Mouse (Mus musculus) heart, adult 9 months (tissue): ENCODE data around the gene Zbtb7b.

ENCODE experiments used
- DNase-seq, 2 experiments: peaks; one replicate each; pipeline ENCODE4 v3.0.0; 2022; ENCODE audit warnings: low spot score in 2 of 2

The Zbtb7b gene

GRCm38 (mm10) chr3:89418861-89419250, 24.3 kb upstream of the Zbtb7b start:
- DNase-seq, result peak; percentile 83 to 87

DNA sequence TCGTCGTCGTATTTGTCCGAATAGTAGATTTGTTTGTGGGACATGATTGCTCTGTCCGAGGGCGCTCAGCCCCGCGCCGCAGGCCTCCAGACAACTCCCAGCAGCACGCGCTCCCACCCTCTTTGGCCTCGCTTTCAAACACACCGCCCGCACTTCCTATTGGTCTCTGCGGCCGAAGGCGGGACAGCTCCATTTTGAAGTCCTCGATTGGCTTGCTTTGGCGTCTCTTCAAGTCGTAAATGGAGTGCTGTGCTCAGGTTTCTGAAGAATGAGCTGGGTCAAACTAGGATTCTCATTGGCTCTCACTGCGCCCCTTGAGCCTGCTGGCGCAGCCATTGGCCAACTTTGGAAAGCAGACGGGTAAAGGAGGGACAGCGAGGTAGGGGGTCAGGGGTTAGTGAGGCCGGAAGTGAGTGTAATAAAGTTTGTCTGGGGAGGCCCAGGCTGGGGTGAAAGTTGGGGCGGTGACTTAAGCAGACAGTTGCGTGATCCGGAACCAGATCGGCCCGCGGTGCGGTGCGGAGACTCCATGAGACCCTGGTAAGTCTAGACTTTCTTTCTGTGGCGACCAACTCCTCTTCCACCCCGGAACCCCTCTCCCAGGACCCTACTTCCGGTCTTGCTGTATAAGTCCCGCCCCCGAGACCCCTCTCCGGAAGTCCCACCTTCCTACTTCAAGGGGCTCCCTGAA, 23.7 kb upstream of the Zbtb7b start, which contains the start of the genes Cks1b and Shc1:
Cks1b (minus strand) TSS at position 214 of the 691 bp plus-strand sequence.
Shc1 (plus strand) TSS at position 274 of the 691 bp plus-strand sequence.
- DNase-seq, result peak; percentile 98 to 99

GRCm38 (mm10) chr3:89417840-89418169, 23.2 kb upstream of the Zbtb7b start:
- no peak for DNase-seq

DNA sequence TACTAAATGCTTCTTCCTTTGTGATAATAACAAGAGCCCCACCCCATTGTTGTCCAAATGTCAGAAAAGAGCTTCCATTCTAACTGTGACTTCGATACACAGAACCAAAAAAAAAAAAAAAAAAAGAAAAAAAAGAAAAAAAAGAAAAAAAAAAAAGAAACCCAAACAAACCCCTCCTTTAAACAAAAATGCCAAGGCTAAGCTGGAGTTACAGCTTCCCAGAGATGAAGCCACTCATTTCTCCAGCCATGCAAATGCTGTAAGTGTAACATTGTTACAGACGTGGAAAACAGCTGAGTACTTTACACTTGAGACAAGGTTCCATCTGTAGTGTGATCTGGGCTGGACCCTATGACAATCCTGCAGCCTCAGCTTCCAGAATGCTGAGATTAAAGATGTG, 22.6 kb upstream of the Zbtb7b start:
- no peak for DNase-seq

DNA sequence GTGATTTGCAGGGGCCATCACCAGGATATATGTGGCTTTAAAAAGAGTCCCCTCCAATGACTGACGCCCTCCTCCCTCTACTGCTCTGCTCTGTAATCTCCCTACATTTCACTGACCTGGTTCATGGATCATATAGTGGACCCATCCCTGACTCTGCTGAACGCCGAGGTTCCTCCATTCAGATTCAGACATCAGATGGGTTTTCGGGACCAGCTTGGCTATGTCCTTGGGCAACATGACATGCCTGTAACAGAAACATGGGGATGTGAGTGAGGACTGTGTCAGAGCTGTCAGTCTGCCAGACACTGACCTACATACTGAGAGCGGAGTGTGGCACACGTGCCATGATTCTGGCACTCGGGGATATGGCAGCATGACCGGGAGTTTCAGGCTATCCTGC, 21.6 kb upstream of the Zbtb7b start:
- DNase-seq, result no peak

GRCm38 (mm10) chr3:89411490-89412393, 17.2 kb upstream of the Zbtb7b start, which contains the start of gene Flad1:
TSS of gene Flad1 (minus strand) at chr3:89411870.
- peak; percentile 99 to 100 for DNase-seq

GRCm38 (mm10) chr3:89410864-89411263, 16.3 kb upstream of the Zbtb7b start:
- DNase-seq, result no peak

- no peak for DNase-seq
These were observed 15.1 kb upstream of the Zbtb7b start for GRCm38 (mm10) chr3:89409701-89410100.

DNA sequence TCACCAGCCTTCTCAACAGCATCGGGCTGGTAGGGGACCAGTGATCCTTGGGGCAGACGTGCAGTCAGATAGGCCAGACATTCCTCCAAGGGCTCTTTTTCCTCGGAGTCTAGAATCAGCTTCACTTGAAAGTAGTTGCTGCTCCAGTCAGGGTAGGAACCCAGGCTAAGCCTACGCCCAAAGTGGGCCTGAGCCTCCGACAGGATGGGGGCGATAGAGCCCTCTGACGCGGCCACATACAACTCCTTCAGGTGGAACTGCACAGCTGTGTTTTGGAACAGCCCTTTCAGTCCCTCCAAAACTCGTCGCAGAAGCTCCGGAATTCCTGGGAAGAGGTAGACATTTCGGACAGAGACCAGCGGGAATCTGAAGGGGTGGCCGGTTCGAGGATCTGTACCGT, 13.9 kb upstream of the Zbtb7b start:
- DNase-seq, result no peak

DNA sequence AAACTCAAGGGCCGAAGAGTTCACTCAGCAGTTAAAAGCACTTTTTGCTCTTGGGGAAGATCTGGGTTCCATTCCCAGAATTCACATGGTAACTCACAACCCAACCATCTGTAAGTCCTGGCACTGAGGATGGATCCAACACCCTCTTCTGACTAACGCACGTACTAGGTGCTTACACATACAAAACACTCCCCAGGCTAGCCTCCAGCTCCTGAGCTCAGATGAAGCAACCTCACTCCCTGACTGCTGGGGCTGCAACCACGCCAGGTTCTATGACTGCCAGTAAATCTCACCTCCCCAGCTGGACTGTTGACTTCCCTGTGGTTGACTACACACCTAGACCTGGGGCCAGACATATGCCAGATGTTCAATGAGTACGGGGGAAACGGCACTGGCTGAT, 12.3 kb upstream of the Zbtb7b start:
- DNase-seq, result no peak

GRCm38 (mm10) chr3:89402693-89403092, 8.1 kb upstream of the Zbtb7b start, which contains the start of gene Lenep:
TSS of gene Lenep (minus strand) at chr3:89402793.
- DNase-seq, result no peak

GRCm38 (mm10) chr3:89401329-89401728, 6.8 kb upstream of the Zbtb7b start:
- DNase-seq, result no peak

DNA sequence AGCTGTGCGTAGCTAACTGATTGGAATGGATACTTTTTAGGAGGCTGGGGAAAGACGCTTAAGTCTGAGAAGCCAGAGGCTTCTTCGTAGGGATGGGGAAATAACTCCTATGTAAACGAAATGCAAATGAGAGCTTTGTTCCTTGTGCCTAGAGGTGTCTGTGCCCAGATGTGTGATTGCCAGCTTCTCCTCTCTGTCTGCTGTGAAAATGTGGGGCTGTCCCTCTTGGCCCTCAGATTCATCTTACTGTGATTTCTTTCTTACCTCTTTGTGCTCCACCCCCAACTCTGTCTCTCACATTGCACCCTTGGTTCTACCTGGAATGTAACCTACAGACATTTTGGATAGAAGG, 2.1 kb upstream of the Zbtb7b start:
- DNase-seq, result no peak

DNA sequence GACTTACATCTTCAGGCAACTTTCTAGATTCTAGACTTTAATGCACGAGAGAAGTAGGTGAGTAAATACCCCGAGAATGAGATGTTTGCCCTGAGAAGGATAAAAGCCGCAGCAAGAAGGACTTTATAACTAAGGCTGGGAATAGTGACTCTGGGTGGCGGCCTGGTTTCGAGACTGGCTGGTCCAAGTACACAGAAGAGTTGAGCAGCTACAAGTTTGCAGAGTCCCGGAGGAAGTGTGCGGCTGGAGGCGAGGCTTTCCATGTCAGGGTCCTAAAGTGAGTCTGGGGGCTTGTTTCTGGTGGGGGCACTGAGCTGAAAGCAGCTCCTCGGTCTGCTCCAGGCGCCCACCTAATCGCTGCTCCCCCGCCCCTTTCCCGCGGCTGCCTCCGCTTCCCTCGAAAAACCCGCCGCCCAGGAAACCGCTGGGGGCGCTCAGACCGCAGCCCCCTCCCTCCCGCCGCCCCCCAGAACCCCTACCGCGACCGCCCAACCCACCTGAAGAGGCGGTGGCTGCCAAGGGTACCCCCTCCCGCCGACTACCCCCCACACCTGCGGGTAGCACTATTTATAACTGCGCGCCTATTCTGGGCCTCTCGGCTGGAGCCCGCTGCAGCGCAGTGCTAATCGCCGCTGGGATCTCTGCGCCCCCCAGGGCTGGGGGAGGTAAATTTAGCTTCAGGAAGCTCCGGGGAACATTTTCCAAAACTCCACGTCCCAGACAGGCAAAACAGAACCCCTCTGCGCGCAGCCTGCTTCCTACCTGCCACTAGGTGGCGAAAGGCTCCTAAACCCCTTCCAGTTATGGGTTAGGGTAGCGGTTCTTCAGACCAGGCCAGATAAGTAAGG, 1.5 kb upstream of the Zbtb7b start:
- DNase-seq, result peak; percentile 71 to 78

DNA sequence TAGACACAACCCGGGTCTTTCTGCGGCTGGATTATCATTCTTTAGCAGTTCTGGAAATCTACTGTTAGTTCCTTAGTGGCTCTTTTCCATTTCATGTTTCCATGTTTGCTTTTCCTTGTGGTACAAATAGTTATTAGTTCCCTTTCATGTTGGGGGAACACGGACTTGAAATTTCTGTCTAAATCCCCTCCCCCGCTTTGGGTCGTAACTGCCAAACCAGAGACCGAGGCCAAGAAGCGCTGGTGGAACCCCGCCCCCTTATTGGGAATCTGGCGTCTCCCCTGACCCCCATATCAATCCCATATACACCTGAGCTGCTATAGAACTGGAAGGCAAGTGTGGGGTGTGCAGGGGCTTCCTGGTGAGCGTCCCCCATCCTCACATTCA, 836 bp upstream of the Zbtb7b start:
- DNase-seq, result peak in 1 of 2 experiments; percentile 23

DNA sequence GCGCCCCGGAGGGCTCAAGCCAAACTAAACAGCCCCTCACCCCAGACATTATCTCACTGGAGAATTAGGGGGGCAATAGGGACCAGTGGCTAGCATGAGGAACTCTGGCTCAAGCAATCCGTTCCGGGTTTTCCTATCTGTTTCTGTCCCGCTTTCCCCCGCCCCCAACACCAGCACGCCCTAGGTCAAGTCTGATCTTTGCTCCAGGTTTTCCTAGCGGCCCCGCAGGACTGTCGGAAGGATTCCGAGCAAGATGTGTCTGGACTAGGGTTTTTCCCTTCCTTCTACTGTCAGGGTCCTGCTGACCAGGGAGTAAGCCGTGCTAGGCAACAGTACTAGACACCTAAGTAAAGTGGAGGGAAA, 299 bp upstream of the Zbtb7b start:
- peak; percentile 87 for DNase-seq

GRCm38 (mm10) chr3:89393605-89394004, 971 bp downstream of the Zbtb7b start:
- DNase-seq, result peak; percentile 99

GRCm38 (mm10) chr3:89392871-89393311, 1.7 kb downstream of the Zbtb7b start:
- DNase-seq, result peak; percentile 37 to 45

- peak; percentile 78 to 80 for DNase-seq
These were observed 2.7 kb downstream of the Zbtb7b start for GRCm38 (mm10) chr3:89391663-89392511.

- peak; percentile 32 to 42 for DNase-seq
These were observed 3.6 kb downstream of the Zbtb7b start for GRCm38 (mm10) chr3:89390699-89391662.
